Mouse (Mus musculus): ENCODE data around the gene Spryd3.

GRCm38 (mm10) chr15:102156836-102157235 lies 20.8 kb upstream of the Spryd3 start:
- TF ChIP-seq POLR2A (IDR thresholded peaks at IDR 0.05; ENCODE audit: insufficient read depth, low read depth, low read length) (no peak), CTCF (IDR thresholded peaks at IDR 0.05; ENCODE audit: insufficient read depth, low read depth, low read length) (no peak)

Measured in olfactory bulb, adult 2 months (tissue).